Mouse (Mus musculus) C2C12 (cell line): ENCODE results near the gene Ndufaf2.

Experiments used
- CEBPB ChIP-seq: IDR thresholded peaks from one replicate; pipeline ENCODE4 v1.6.1; 2011; ENCODE audit warnings: low read depth, mild to moderate bottlenecking, control low read depth, moderate library complexity
- CTCF ChIP-seq: IDR thresholded peaks from one replicate; pipeline ENCODE4 v1.5.1; 2011; ENCODE audit not compliant: control insufficient read depth, insufficient read depth, insufficient read length
- MAX ChIP-seq: IDR thresholded peaks from one replicate; pipeline ENCODE4 v1.6.1; 2011; ENCODE audit warnings: mild to moderate bottlenecking, control low read depth
- MYOD1 ChIP-seq: IDR thresholded peaks from one replicate; pipeline ENCODE4 v1.6.1; 2011; ENCODE audit warnings: low read depth; ENCODE audit not compliant: control insufficient read depth, insufficient read length
- MYOG ChIP-seq: IDR thresholded peaks from one replicate; pipeline ENCODE4 v1.6.1; 2011; ENCODE audit not compliant: control insufficient read depth, insufficient read length; ENCODE audit errors: extremely low read depth

- TF ChIP-seq CTCF (no peak), MYOD1 (no peak), MAX (no peak), MYOG (no peak), CEBPB (no peak)
Measured at GRCm38 (mm10) chr13:108007861-108008260, 150.6 kb downstream of the Ndufaf2 start.
